Mouse (Mus musculus) limb, embryonic 14.5 days (tissue): ENCODE data around the gene 9230104L09Rik. TPM values are rescaled to one million over a fixed set of nuclear protein-coding genes. Genes with fewer than 3 reads are reported as not detected.

ENCODE experiments used
- ATAC-seq: fragments of 200-750 bp; cut with Nextera tagmentation; 2 replicates; pipeline ENCODE4 v1.8.0; 2017; ENCODE audit warnings: low read depth, moderate number of reproducible peaks, moderate TSS enrichment; ENCODE audit not compliant: low FRiP score
- DNase-seq: peaks from one replicate; pipeline ENCODE4 v3.0.0-alpha.2; 2015; ENCODE audit warnings: low spot score
- H3K27ac ChIP-seq: fragments of 300-500 bp; sonication (generic); replicated peaks from 2 replicates; pipeline ENCODE4 v1.5.1; 2014; ENCODE audit warnings: low read depth, mild to moderate bottlenecking, low read length, moderate library complexity, mixed read lengths
- H3K27me3 ChIP-seq: fragments of 300-500 bp; sonication (generic); 2 replicates; pipeline ENCODE4 v1.6.1; 2014; ENCODE audit warnings: low read length, mixed read lengths; ENCODE audit not compliant: control insufficient read depth, insufficient read depth
- H3K36me3 ChIP-seq: fragments of 300-500 bp; sonication (generic); 2 replicates; pipeline ENCODE4 v1.6.1; 2014; ENCODE audit warnings: mild to moderate bottlenecking, low read length, moderate library complexity, mixed read lengths; ENCODE audit not compliant: control insufficient read depth, insufficient read depth
- H3K4me1 ChIP-seq: fragments of 300-500 bp; sonication (generic); 2 replicates; pipeline ENCODE4 v1.6.1; 2014; ENCODE audit warnings: antibody characterized with exemption, low read length, mixed read lengths; ENCODE audit not compliant: control insufficient read depth, insufficient read depth
- H3K4me2 ChIP-seq: fragments of 300-500 bp; sonication (generic); replicated peaks from 2 replicates; pipeline ENCODE4 v1.6.1; 2014; ENCODE audit warnings: low read depth, mild to moderate bottlenecking, low read length, moderate library complexity; ENCODE audit not compliant: severe bottlenecking
- H3K4me3 ChIP-seq: fragments of 300-500 bp; sonication (generic); replicated peaks from 2 replicates; pipeline ENCODE4 v1.5.1; 2014; ENCODE audit warnings: low read length
- H3K9ac ChIP-seq: fragments of 300-500 bp; sonication (generic); 2 replicates; pipeline ENCODE4 v1.6.1; 2014; ENCODE audit warnings: mild to moderate bottlenecking, low read depth, low read length, moderate library complexity; ENCODE audit not compliant: severe bottlenecking
- H3K9me3 ChIP-seq: fragments of 300-500 bp; sonication (generic); 2 replicates; pipeline ENCODE4 v1.6.1; 2016; ENCODE audit warnings: low read length; ENCODE audit not compliant: control insufficient read depth
- POLR2A ChIP-seq: fragments of 200-500 bp; IDR thresholded peaks from 2 replicates; pipeline ENCODE4 v1.8.0; 2012; ENCODE audit warnings: inconsistent platforms, mild to moderate bottlenecking, moderate library complexity, borderline replicate concordance; ENCODE audit not compliant: insufficient read depth, insufficient read length; ENCODE audit errors: extremely low read depth
- WGBS: fragments of 180-500 bp; shearing (Covaris S2); extraction: QIAGEN DNeasy Blood & Tissue Kit; methylation state at CpG from one replicate; pipeline ENCODE4 v1.1.7; 2014; 5-methylcytosine and 5-hydroxymethylcytosine counted together
- polyA plus RNA-seq, 2 experiments: library from polyadenylated mRNA; depleted of rRNA in 1 of 2; stranded (reverse) in 1 of 2; unstranded in 1 of 2; fragments of >200 nt; fragmentation: Nextera tagmentation in 1 of 2; extraction: Ambion mirVana in 1 of 2; gene quantifications; 2 replicates each; pipeline versions ENCODE4 v1.2.1 to v1.2.3; 2012 to 2014

Gene 9230104L09Rik
- polyA plus RNA-seq, 2 experiments, result not detected

- no peak overlapping the region for H3K27ac ChIP-seq
- 36% methylated on average over 3 of the region's 3 CpGs for WGBS
- H3K27me3 ChIP-seq, result no peaks in the 10 kb centered on the region
Observed at GRCm38 (mm10) chr2:148877016-148877770, 12.4 kb upstream of the 9230104L09Rik start.

GRCm38 (mm10) chr2:148875335-148875811 is 10.5 kb upstream of the 9230104L09Rik start, which contains the start of gene Cst3:
Gene Cst3, minus strand, starts transcription at chr2:148875692.
- WGBS, result under 1% methylated on average over 15 of the region's 19 CpGs
- Histone ChIP-seq H3K4me3 (peak within 1 kb of the TSS; percentile 73), H3K4me1 (peaks cover 24% of the 10 kb centered on the region), H3K27ac (peak within 1 kb of the TSS; percentile 88), H3K9ac (peak within 1 kb of the TSS; percentile 69), H3K36me3 (peaks cover 16% of the 10 kb centered on the region), H3K9me3 (no peaks in the 10 kb centered on the region), H3K27me3 (no peaks in the 10 kb centered on the region), H3K4me2 (peak within 1 kb of the TSS; percentile 89)
- TF ChIP-seq POLR2A, result peak; percentile 52; the same call in 1 of the 2 replicates
- DNase-seq (peak; percentile 89), ATAC-seq (peak; percentile 98)

More at GRCm38 (mm10) chr2:148877016-148877770, 12.4 kb upstream of the 9230104L09Rik start:
- peaks cover 24% of the 10 kb centered on the region for H3K4me1 ChIP-seq
- H3K36me3 ChIP-seq, result peaks cover 2% of the 10 kb centered on the region; the same call in 1 of the 2 replicates
- no peak for DNase-seq
- TF ChIP-seq POLR2A, result no peak
- no peak overlapping the region for H3K9ac ChIP-seq
- no peaks in the 10 kb centered on the region for H3K9me3 ChIP-seq
- no peak for ATAC-seq
- H3K4me3 ChIP-seq, result no peak overlapping the region
- no peak overlapping the region for H3K4me2 ChIP-seq

DNA sequence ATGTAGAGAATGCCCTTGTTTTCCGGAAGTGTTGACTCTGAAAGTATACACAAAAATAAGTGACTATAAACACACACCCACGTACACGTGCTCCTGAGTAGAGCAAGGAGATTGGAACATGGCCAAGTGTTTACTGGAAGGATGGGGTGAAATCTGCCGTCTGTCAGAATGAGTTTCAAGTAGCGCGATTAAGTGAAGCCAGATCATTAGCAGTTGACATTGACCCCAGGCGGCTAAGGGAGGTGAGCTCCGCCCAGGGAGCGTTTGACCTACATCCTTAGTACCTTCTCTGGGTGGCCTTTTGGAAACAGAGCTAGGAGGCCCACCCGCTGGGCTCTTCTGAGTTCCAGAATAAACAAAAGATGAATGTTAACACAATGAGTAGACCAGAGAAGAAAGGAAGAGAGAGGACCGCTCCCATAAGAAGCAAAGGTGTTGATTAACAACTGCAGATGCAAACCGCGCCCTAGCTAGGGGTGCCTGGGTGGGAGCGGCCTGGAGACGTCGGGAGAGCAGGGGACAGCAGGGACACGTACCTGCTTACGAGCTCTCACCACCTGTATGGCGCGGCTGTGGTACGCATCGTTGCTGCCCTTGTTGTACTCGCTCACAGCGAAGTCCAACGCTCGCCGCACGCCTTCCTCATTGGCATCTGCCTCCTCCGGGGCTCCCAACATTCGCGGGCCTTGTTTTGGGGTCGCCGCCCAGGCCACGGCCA is 9.9 kb upstream of the 9230104L09Rik start:
- DNase-seq, result peak; percentile 35
- Histone ChIP-seq H3K9me3 (no peaks in the 10 kb centered on the region), H3K27ac (peak overlapping the region; percentile 88), H3K36me3 (peaks cover 16% of the 10 kb centered on the region), H3K4me2 (peak overlapping the region; percentile 89), H3K4me3 (peak overlapping the region; percentile 73), H3K4me1 (peaks cover 24% of the 10 kb centered on the region), H3K27me3 (no peaks in the 10 kb centered on the region), H3K9ac (peak overlapping the region; percentile 69)
- TF ChIP-seq POLR2A, result no peak
- ATAC-seq, result peak; percentile 64
- under 1% methylated on average over 34 of the region's 34 CpGs for WGBS

DNA sequence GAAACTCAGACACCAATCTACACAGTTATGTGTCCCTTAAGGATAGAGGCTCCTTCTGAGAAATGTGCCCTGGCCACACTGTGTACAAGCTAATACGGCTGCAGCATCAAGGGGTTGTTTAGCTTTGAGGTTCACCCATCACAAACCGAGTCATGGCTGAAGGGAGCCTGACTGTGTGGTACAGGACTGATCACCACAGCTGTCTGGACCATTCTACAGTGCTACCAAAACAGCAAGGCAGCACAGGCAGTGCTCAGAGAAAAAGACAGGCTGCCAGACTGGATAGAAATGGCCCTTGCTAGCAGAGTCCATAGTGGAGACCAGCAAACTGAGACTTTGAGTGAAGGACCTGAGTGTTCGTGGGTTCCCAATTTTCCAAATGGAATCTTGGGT is 9.4 kb upstream of the 9230104L09Rik start:
- no peaks in the 10 kb centered on the region for H3K9me3 ChIP-seq
- peak overlapping the region; percentile 89 for H3K4me2 ChIP-seq
- ATAC-seq (no peak), DNase-seq (no peak)
- 33% methylated on average over 3 of the region's 3 CpGs for WGBS
- H3K4me3 ChIP-seq, result peak overlapping the region; percentile 73
- peak overlapping the region; percentile 69 for H3K9ac ChIP-seq
- no peak overlapping the region for H3K27ac ChIP-seq
- no peaks in the 10 kb centered on the region for H3K27me3 ChIP-seq
- TF ChIP-seq POLR2A, result no peak
- peaks cover 24% of the 10 kb centered on the region for H3K4me1 ChIP-seq
- H3K36me3 ChIP-seq, result peaks cover 16% of the 10 kb centered on the region

DNA sequence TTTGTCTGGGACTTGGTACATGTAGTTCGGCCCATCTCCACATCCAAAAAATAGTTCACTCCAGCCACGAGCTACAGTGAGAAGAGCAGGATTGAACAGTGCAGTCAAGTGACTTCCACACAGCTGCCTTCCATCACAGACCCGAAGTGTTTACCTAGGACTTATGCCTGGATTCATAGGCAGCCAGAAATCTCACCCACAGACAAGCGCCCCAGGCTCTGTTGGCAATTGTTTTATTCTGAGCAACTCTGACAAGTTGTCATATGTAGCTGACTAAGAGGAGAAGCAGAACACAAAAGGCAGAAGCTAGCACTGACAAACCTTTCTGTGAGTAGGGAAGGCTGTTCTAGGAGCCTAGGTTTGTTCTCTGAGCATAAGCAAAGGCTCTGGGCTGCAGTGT is 8.0 kb upstream of the 9230104L09Rik start:
- no peak overlapping the region for H3K27ac ChIP-seq
- H3K4me3 ChIP-seq, result no peak overlapping the region

More for the DNA sequence above, 8.0 kb upstream of the 9230104L09Rik start:
- no peak for ATAC-seq
- no peak for TF ChIP-seq POLR2A
- Histone ChIP-seq H3K9me3 (no peaks in the 10 kb centered on the region), H3K4me2 (peak overlapping the region; percentile 89; the same call in 1 of the 2 replicates), H3K27me3 (no peaks in the 10 kb centered on the region), H3K36me3 (peaks cover 16% of the 10 kb centered on the region), H3K4me1 (peaks cover 24% of the 10 kb centered on the region), H3K9ac (no peak overlapping the region)
- 79% methylated on average over 4 of the region's 4 CpGs for WGBS
- DNase-seq, result no peak
